Mouse (Mus musculus): ENCODE measurements around the gene Tmem220. TPM values are rescaled to one million over a fixed set of nuclear protein-coding genes. Genes with fewer than 3 reads are reported as not detected.

Tmem220 gene
- polyA plus RNA-seq, 1 experiment from 2014 or later = 4.2 TPM

- H3K9me3 ChIP-seq (ENCODE audit: low read length) = no peaks in the 10 kb centered on the region
- peak overlapping the region; percentile 81 for H3K27ac ChIP-seq (ENCODE audit: low read depth)
- DNase-seq = no peak
- H3K4me2 ChIP-seq (ENCODE audit: low read depth, low read length) = 0 out of 2 replicates have a peak overlapping the region, but pooled peaks have one; percentile 31
- H3K27me3 ChIP-seq (ENCODE audit: insufficient read depth, low read length) = no peaks in the 10 kb centered on the region
- no peak overlapping the region for H3K9ac ChIP-seq (replicated peaks)
- H3K4me3 ChIP-seq (ENCODE audit: low read depth, low read length) = no peak overlapping the region
- H3K36me3 ChIP-seq (replicated peaks; ENCODE audit: insufficient read depth, low read length) = peaks cover 27% of the 10 kb centered on the region
- ATAC-seq = peak; percentile 58
- WGBS (ENCODE audit: insufficient replicate concordance) = 66% methylated on average over 6 of the region's 6 CpGs
- TF ChIP-seq EP300 (IDR thresholded peaks at IDR 0.05; ENCODE audit: low read depth) (peak; percentile 25; the same call in 1 of the 2 replicates), CTCF (IDR thresholded peaks at IDR 0.05; ENCODE audit: low read depth) (no peak)
- H3K4me1 ChIP-seq (ENCODE audit: insufficient read depth) = peaks cover 9% of the 10 kb centered on the region; the same call in 1 of the 2 replicates
These were observed 11.3 kb downstream of the Tmem220 start for GRCm38 (mm10) chr11:67036229-67036628.

- H3K9me3 ChIP-seq (ENCODE audit: low read length) = no peaks in the 10 kb centered on the region
- TF ChIP-seq EP300 (IDR thresholded peaks at IDR 0.05; ENCODE audit: low read depth) (no peak), CTCF (IDR thresholded peaks at IDR 0.05; ENCODE audit: low read depth) (no peak)
- no peak overlapping the region for H3K27ac ChIP-seq (ENCODE audit: low read depth)
- DNase-seq (no peak), ATAC-seq (no peak)
- no peaks in the 10 kb centered on the region for H3K27me3 ChIP-seq (ENCODE audit: insufficient read depth, low read length)
- no peak overlapping the region for H3K9ac ChIP-seq (replicated peaks)
- no peak overlapping the region for H3K4me2 ChIP-seq (ENCODE audit: low read depth, low read length)
- WGBS (ENCODE audit: insufficient replicate concordance) = 82% methylated on average over 9 of the region's 9 CpGs
- H3K4me1 ChIP-seq (ENCODE audit: insufficient read depth) = 0 out of 2 replicates have a peak, but pooled peaks cover 5% of the 10 kb centered on the region
- H3K36me3 ChIP-seq (replicated peaks; ENCODE audit: insufficient read depth, low read length) = peaks cover 33% of the 10 kb centered on the region
- no peak overlapping the region for H3K4me3 ChIP-seq (ENCODE audit: low read depth, low read length)
These were observed 11.9 kb downstream of the Tmem220 start for GRCm38 (mm10) chr11:67036892-67037291.

- H3K27me3 ChIP-seq (ENCODE audit: insufficient read depth, low read length) = no peaks in the 10 kb centered on the region
- H3K36me3 ChIP-seq (replicated peaks; ENCODE audit: insufficient read depth, low read length) = peaks cover 35% of the 10 kb centered on the region
- H3K9me3 ChIP-seq (ENCODE audit: low read length) = no peaks in the 10 kb centered on the region
- ATAC-seq = no peak
- H3K4me2 ChIP-seq (ENCODE audit: low read depth, low read length) = no peak overlapping the region
- H3K9ac ChIP-seq (replicated peaks) = no peak overlapping the region
- no peak overlapping the region for H3K27ac ChIP-seq (ENCODE audit: low read depth)
- DNase-seq = no peak
- H3K4me1 ChIP-seq (ENCODE audit: insufficient read depth) = peaks cover 3% of the 10 kb centered on the region; the same call in 1 of the 2 replicates
- no peak for TF ChIP-seq EP300 (IDR thresholded peaks at IDR 0.05; ENCODE audit: low read depth)
- peak; percentile 45 for TF ChIP-seq CTCF (IDR thresholded peaks at IDR 0.05; ENCODE audit: low read depth)
- H3K4me3 ChIP-seq (ENCODE audit: low read depth, low read length) = no peak overlapping the region
- WGBS (ENCODE audit: insufficient replicate concordance) = 82% methylated on average over 3 of the region's 3 CpGs
These were observed 14.8 kb downstream of the Tmem220 start for GRCm38 (mm10) chr11:67039799-67040198.

GRCm38 (mm10) chr11:67040483-67040882, 15.5 kb downstream of the Tmem220 start:
- Histone ChIP-seq H3K4me1 (ENCODE audit: insufficient read depth) (peaks cover 6% of the 10 kb centered on the region), H3K4me3 (ENCODE audit: low read depth, low read length) (no peak overlapping the region), H3K4me2 (ENCODE audit: low read depth, low read length) (no peak overlapping the region), H3K27ac (ENCODE audit: low read depth) (no peak overlapping the region), H3K27me3 (ENCODE audit: insufficient read depth, low read length) (no peaks in the 10 kb centered on the region), H3K36me3 (replicated peaks; ENCODE audit: insufficient read depth, low read length) (peaks cover 35% of the 10 kb centered on the region), H3K9ac (replicated peaks) (no peak overlapping the region), H3K9me3 (ENCODE audit: low read length) (no peaks in the 10 kb centered on the region)
- ATAC-seq (no peak), DNase-seq (no peak)
- WGBS (ENCODE audit: insufficient replicate concordance) = 84% methylated on average over 6 of the region's 6 CpGs
- TF ChIP-seq CTCF (IDR thresholded peaks at IDR 0.05; ENCODE audit: low read depth) (no peak), EP300 (IDR thresholded peaks at IDR 0.05; ENCODE audit: low read depth) (no peak)

GRCm38 (mm10) chr11:67043007-67043406, 18.1 kb downstream of the Tmem220 start:
- Histone ChIP-seq H3K27me3 (ENCODE audit: insufficient read depth, low read length) (no peaks in the 10 kb centered on the region), H3K4me3 (ENCODE audit: low read depth, low read length) (no peak overlapping the region), H3K9me3 (ENCODE audit: low read length) (no peaks in the 10 kb centered on the region), H3K9ac (replicated peaks) (no peak overlapping the region), H3K36me3 (replicated peaks; ENCODE audit: insufficient read depth, low read length) (peaks cover 28% of the 10 kb centered on the region), H3K4me2 (ENCODE audit: low read depth, low read length) (no peak overlapping the region), H3K27ac (ENCODE audit: low read depth) (no peak overlapping the region), H3K4me1 (ENCODE audit: insufficient read depth) (peaks cover 14% of the 10 kb centered on the region)
- DNase-seq = no peak
- 70% methylated on average over 8 of the region's 8 CpGs for WGBS (ENCODE audit: insufficient replicate concordance)
- ATAC-seq = no peak
- TF ChIP-seq EP300 (IDR thresholded peaks at IDR 0.05; ENCODE audit: low read depth) (no peak), CTCF (IDR thresholded peaks at IDR 0.05; ENCODE audit: low read depth) (no peak)

- peak; percentile 94 for ATAC-seq
- no peak overlapping the region for H3K9ac ChIP-seq (replicated peaks)
- 56% methylated on average over 6 of the region's 6 CpGs for WGBS (ENCODE audit: insufficient replicate concordance)
These were observed 20.0 kb downstream of the Tmem220 start for GRCm38 (mm10) chr11:67044959-67045358.

More at GRCm38 (mm10) chr11:67044959-67045358, 20.0 kb downstream of the Tmem220 start:
- H3K9me3 ChIP-seq (ENCODE audit: low read length) = no peaks in the 10 kb centered on the region
- TF ChIP-seq CTCF (IDR thresholded peaks at IDR 0.05; ENCODE audit: low read depth) (no peak), EP300 (IDR thresholded peaks at IDR 0.05; ENCODE audit: low read depth) (no peak)
- H3K27ac ChIP-seq (ENCODE audit: low read depth) = peak overlapping the region; percentile 75
- no peaks in the 10 kb centered on the region for H3K27me3 ChIP-seq (ENCODE audit: insufficient read depth, low read length)
- H3K36me3 ChIP-seq (replicated peaks; ENCODE audit: insufficient read depth, low read length) = peaks cover 17% of the 10 kb centered on the region
- H3K4me1 ChIP-seq (ENCODE audit: insufficient read depth) = peaks cover 14% of the 10 kb centered on the region
- H3K4me2 ChIP-seq (ENCODE audit: low read depth, low read length) = no peak overlapping the region
- H3K4me3 ChIP-seq (ENCODE audit: low read depth, low read length) = no peak overlapping the region
- DNase-seq = peak; percentile 51

Data from liver, postnatal 0 days (tissue).